Mouse (Mus musculus): ENCODE results near the gene Hps1. TPM values are rescaled to one million over a fixed set of nuclear protein-coding genes. Genes with fewer than 3 reads are reported as not detected.
"Not testable (repeated sequence)": the region's sequence is repeated elsewhere in the genome, so short reads cannot be mapped to it uniquely, and the experiment has no call there.

Gene Hps1
- polyA plus RNA-seq, 1 experiment, result 16.6 TPM

- 2% methylated on average over 31 of the region's 31 CpGs for WGBS
- DNase-seq, result peak; percentile 88
- no peak for TF ChIP-seq POLR2A (IDR thresholded peaks at IDR 0.05; ENCODE audit: borderline replicate concordance, extremely low read depth, low read depth, low read length)
- TF ChIP-seq CTCF (IDR thresholded peaks at IDR 0.05; ENCODE audit: insufficient read depth, low read length), result peak; percentile 92
- Histone ChIP-seq H3K4me3 (replicated peaks; ENCODE audit: extremely low read depth, low read depth, low read length) (no peak overlapping the region), H3K4me1 (ENCODE audit: control insufficient read depth, insufficient read depth, low read length) (no peaks in the 10 kb centered on the region)
These were observed 15.3 kb upstream of the Hps1 start for GRCm38 (mm10) chr19:42794914-42795613.

DNA sequence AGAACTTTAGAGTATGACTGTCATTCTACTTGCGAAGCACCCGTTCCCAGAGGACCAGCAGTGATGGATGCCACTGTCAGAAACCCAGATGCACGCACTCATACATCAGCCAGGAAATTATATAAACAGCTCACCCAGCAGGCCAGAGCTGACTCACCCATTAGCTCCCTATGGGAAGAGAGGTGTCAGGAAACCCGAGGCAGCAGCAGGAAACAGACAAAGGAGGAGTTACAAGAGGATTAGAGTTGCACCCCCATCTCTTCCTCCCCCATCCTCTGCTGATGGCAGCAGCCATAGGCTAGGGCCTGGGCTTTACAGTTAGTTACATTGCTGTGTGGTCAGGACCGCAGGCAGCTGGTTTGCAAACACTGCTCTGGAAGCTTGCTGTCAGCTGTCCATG, 8.5 kb upstream of the Hps1 start:
- 22% methylated on average over 5 of the region's 5 CpGs for WGBS
- Histone ChIP-seq H3K4me3 (replicated peaks; ENCODE audit: extremely low read depth, low read depth, low read length) (no peak overlapping the region), H3K4me1 (ENCODE audit: control insufficient read depth, insufficient read depth, low read length) (no peaks in the 10 kb centered on the region)
- DNase-seq, result no peak
- TF ChIP-seq POLR2A (IDR thresholded peaks at IDR 0.05; ENCODE audit: borderline replicate concordance, extremely low read depth, low read depth, low read length), result no peak
- TF ChIP-seq CTCF (IDR thresholded peaks at IDR 0.05; ENCODE audit: insufficient read depth, low read length), result no peak

DNA sequence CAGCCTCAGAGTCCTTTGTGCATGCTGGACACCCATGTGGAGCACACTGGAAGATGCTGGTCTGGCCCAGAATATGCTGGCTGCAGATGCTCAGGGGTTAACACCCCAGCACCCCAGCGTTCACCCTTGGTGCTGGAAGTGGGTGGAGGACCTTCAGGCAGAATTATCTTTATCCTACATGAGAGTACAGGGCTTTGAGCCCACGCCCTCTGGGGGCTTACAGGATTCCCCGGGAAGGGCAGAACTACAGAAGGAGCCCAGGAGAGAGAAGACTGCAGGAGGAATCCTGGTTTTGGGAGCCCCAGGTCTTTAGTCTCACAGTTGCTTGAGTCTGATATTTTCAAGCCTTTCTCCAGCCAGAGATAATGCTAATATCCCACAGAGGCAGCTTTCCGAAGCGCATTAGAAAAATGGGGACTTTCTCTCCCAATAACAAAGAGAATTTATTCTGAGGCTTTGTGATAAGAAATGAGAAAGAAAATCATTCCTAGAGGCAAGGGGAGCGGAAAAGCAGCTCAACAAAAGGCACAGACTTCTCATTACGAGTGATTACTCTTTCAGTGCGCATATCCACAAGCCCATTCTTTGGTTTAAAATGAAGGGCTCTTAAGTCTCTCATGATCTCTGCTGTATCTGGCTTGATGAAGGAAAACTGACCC, 5.9 kb upstream of the Hps1 start:
- DNase-seq, result no peak
- Histone ChIP-seq H3K4me3 (replicated peaks; ENCODE audit: extremely low read depth, low read depth, low read length) (no peak overlapping the region), H3K4me1 (ENCODE audit: control insufficient read depth, insufficient read depth, low read length) (no peaks in the 10 kb centered on the region)
- 68% methylated on average over 8 of the region's 8 CpGs for WGBS
- TF ChIP-seq CTCF (IDR thresholded peaks at IDR 0.05; ENCODE audit: insufficient read depth, low read length) (no peak), POLR2A (IDR thresholded peaks at IDR 0.05; ENCODE audit: borderline replicate concordance, extremely low read depth, low read depth, low read length) (no peak)

DNA sequence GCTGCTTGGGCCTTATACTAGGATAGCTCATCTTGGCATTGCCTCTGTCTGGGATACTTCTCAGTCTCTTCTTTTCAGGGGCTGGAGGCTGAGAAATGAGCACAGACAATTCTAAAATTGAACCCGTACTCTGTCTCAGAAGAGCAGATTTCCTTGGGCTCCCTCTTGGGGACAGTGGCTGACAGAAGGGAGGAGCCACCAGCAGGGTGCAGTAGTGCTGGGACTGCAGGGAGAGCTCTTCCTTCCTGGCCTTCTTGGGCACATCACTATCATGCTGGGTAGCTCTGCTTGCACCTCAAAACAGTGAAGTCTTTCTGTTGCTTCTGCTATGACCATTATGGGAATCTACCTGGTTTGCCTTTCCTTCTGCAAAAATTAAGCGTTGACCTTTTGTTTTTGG, 5.4 kb upstream of the Hps1 start:
- TF ChIP-seq CTCF (IDR thresholded peaks at IDR 0.05; ENCODE audit: insufficient read depth, low read length) (no peak), POLR2A (IDR thresholded peaks at IDR 0.05; ENCODE audit: borderline replicate concordance, extremely low read depth, low read depth, low read length) (no peak)
- 29% methylated on average over 2 of the region's 2 CpGs for whole genome bisulfite sequencing
- Histone ChIP-seq H3K4me3 (replicated peaks; ENCODE audit: extremely low read depth, low read depth, low read length) (no peak overlapping the region), H3K4me1 (ENCODE audit: control insufficient read depth, insufficient read depth, low read length) (no peaks in the 10 kb centered on the region)
- no peak for DNase-seq

GRCm38 (mm10) chr19:42780156-42780538, 369 bp upstream of the Hps1 start:
- H3K4me1 ChIP-seq (ENCODE audit: control insufficient read depth, insufficient read depth, low read length); DNase-seq: not testable (repeated sequence)
- WGBS, result 43% methylated on average over 7 of the region's 7 CpGs
- H3K4me3 ChIP-seq (replicated peaks; ENCODE audit: extremely low read depth, low read depth, low read length), result peak overlapping the region; percentile 68

GRCm38 (mm10) chr19:42777801-42778200, 2.0 kb downstream of the Hps1 start:
- 68% methylated on average over 5 of the region's 5 CpGs for WGBS
- H3K4me1 ChIP-seq (ENCODE audit: control insufficient read depth, insufficient read depth, low read length), result 0 out of 2 replicates have a peak, but pooled peaks cover 3% of the 10 kb centered on the region
- TF ChIP-seq POLR2A (IDR thresholded peaks at IDR 0.05; ENCODE audit: borderline replicate concordance, extremely low read depth, low read depth, low read length) (no peak), CTCF (IDR thresholded peaks at IDR 0.05; ENCODE audit: insufficient read depth, low read length) (peak; percentile 38; the same call in 1 of the 2 replicates)
- H3K4me3 ChIP-seq (replicated peaks; ENCODE audit: extremely low read depth, low read depth, low read length), result no peak overlapping the region
- DNase-seq, result peak; percentile 22

- 0 out of 2 replicates have a peak, but pooled peaks cover 3% of the 10 kb centered on the region for H3K4me1 ChIP-seq (ENCODE audit: control insufficient read depth, insufficient read depth, low read length)
- H3K4me3 ChIP-seq (replicated peaks; ENCODE audit: extremely low read depth, low read depth, low read length), result no peak overlapping the region
- 100% methylated on average over 1 of the region's 1 CpGs for WGBS
- no peak for TF ChIP-seq POLR2A (IDR thresholded peaks at IDR 0.05; ENCODE audit: borderline replicate concordance, extremely low read depth, low read depth, low read length)
- TF ChIP-seq CTCF (IDR thresholded peaks at IDR 0.05; ENCODE audit: insufficient read depth, low read length), result peak; percentile 9; the same call in 1 of the 2 replicates
- no peak for DNase-seq
These were observed 3.0 kb downstream of the Hps1 start for GRCm38 (mm10) chr19:42776813-42777212.

DNA sequence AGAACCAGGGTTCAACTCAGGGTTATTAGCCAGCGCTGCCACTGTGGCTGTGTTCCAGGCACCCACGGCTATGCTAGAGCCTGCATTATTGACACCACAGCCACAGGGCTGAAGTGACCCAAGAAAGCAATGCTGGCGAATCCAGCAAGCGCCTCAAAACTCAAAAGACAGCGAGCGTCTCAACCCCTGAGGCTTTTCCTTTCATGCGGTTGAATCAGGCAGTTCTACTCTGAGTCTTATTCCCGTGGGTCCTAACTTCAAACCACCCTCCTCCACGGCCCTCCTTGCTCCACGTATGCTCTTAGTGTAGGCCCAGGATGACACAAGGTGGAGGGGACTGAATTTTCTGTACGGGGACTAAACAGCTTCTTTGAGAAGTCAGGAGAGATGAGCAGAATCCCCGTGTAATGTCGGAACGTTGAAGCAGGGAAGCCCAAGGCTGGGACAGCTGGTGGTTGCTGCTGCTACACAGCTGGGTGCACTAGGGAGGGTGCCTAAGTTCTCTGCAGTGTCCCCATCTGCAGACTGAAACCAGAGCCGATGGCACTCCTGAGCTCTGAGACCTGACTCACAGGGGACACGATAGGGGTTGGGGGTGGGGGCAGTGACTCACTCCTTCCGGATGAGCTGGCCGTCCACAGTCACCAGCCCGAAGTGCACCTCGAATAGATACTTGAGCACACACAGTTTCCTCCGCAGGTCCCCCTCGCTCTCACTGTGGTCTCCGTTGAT, 9.5 kb downstream of the Hps1 start:
- DNase-seq, result no peak
- TF ChIP-seq CTCF (IDR thresholded peaks at IDR 0.05; ENCODE audit: insufficient read depth, low read length) (no peak), POLR2A (IDR thresholded peaks at IDR 0.05; ENCODE audit: borderline replicate concordance, extremely low read depth, low read depth, low read length) (no peak)
- H3K4me1 ChIP-seq (ENCODE audit: control insufficient read depth, insufficient read depth, low read length), result no peaks in the 10 kb centered on the region
- WGBS, result 81% methylated on average over 23 of the region's 23 CpGs
- no peak overlapping the region for H3K4me3 ChIP-seq (replicated peaks; ENCODE audit: extremely low read depth, low read depth, low read length)

- DNase-seq, result no peak
- Histone ChIP-seq H3K4me3 (replicated peaks; ENCODE audit: extremely low read depth, low read depth, low read length) (no peak overlapping the region), H3K4me1 (ENCODE audit: control insufficient read depth, insufficient read depth, low read length) (no peaks in the 10 kb centered on the region)
- whole genome bisulfite sequencing, result 88% methylated on average over 10 of the region's 10 CpGs
- TF ChIP-seq POLR2A (IDR thresholded peaks at IDR 0.05; ENCODE audit: borderline replicate concordance, extremely low read depth, low read depth, low read length) (no peak), CTCF (IDR thresholded peaks at IDR 0.05; ENCODE audit: insufficient read depth, low read length) (no peak)
These were observed 10.1 kb downstream of the Hps1 start for GRCm38 (mm10) chr19:42769648-42770047.

All from lung, adult 2 months (tissue).